ENCODE assay signal across 22 mouse cellular contexts in the genomic region with DNA sequence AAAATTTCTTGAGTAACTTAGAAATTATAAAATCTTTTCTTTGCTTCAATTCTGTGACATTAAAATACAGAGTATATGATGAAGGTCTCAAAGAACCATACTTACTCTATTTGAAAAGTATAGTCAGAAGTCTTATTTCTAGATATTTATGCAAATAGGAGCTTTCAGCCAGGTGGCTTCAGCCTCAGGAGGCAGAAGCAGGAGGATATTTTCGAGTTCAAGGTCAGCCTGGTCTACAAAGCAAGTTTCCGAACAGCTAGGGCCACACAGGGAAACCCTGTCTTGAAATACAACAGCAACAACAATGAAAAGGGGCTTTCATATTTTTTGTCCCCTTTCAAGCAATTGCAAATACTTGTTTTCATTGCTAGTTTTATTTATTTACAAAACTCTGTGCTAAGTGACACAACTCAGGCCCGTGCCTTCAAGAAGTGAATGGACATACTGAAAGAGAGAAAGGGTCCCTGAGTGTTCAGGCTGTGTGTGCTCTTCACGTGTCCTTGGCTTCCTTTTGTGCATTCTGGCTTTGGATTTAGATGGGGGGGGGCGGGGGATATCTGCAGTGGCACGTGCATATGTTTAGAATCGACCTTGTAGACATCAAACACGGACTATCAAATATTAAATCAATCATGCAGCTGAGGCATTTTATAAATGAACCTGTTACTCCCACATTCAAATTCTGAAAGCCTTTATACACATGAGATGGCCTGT. TPM values are rescaled to one million over a fixed set of nuclear protein-coding genes. Genes with fewer than 3 reads are reported as not detected.
DNase-seq lines count a peak whose midpoint lies in the region; ATAC-seq and TF ChIP-seq lines count a peak whose summit lies in the region.
"Had no signal": no experiment of that assay in that cellular context is flagged by ENCODE, and none has a peak within 500 bp of the region (broad histone marks: within the 10 kb centered on the region; RNA-seq: fewer than 3 reads in every experiment).

No protein-coding gene starts in this region.

- no peaks in the 10 kb centered on the region for H3K36me3 ChIP-seq in liver, embryonic 12.5 days
- no peaks in the 10 kb centered on the region for H3K36me3 ChIP-seq in liver, postnatal 0 days (replicated peaks; ENCODE audit: insufficient read depth, low read length)
- no peaks in the 10 kb centered on the region for H3K36me3 ChIP-seq in CH12.LX (replicated peaks in 1 of 2; ENCODE audit: control insufficient read depth in 1 of 2, insufficient read depth in 1 of 2, low read length in 1 of 2)
- H3K36me3 ChIP-seq: embryonic facial prominence, embryonic 12.5 days; embryonic facial prominence, embryonic 15.5 days; G1E; heart, embryonic 10.5 days; heart, embryonic 13.5 days; hindbrain, embryonic 12.5 days; hindbrain, embryonic 15.5 days had no signal

- H3K4me3 ChIP-seq in liver, embryonic 12.5 days = no peak overlapping the region
- no peak overlapping the region for H3K4me3 ChIP-seq in liver, postnatal 0 days (ENCODE audit: low read depth, low read length)
- no peak overlapping the region for H3K4me3 ChIP-seq in CH12.LX (replicated peaks in 1 of 3; ENCODE audit: low read depth in 2 of 3, low read length in 2 of 3, poor library complexity in 1 of 3)
- H3K4me3 ChIP-seq: gastrocnemius, adult 2 months; heart, adult 2 months had no signal

- no peak for TF ChIP-seq CTCF in liver, postnatal 0 days (IDR thresholded peaks at IDR 0.05; ENCODE audit: low read depth)
- TF ChIP-seq CTCF in CH12.LX (conservative IDR thresholded peaks at IDR 0.05 in 1 of 2, IDR thresholded peaks at IDR 0.05 in 1 of 2; ENCODE audit: low read depth in 2 of 2, low read length in 2 of 2) = no peak

- ATAC-seq in liver, embryonic 12.5 days = no peak
- no peak for ATAC-seq in liver, postnatal 0 days
- ATAC-seq: forebrain, postnatal 0 days had no signal

- no peaks in the 10 kb centered on the region for H3K27me3 ChIP-seq in liver, embryonic 12.5 days (replicated peaks)
- H3K27me3 ChIP-seq in liver, postnatal 0 days (ENCODE audit: insufficient read depth, low read length) = no peaks in the 10 kb centered on the region
- H3K27me3 ChIP-seq in CH12.LX (replicated peaks) = no peaks in the 10 kb centered on the region
- H3K27me3 ChIP-seq: embryonic facial prominence, embryonic 12.5 days; embryonic facial prominence, embryonic 15.5 days; hindbrain, embryonic 12.5 days; hindbrain, embryonic 15.5 days had no signal

- DNase-seq in liver, postnatal 0 days = no peak
- peak; percentile 93 for DNase-seq in 3T3-L1 (ENCODE audit: low read depth, low spot score)
- DNase-seq in CH12.LX (ENCODE audit: extremely low read depth) = no peak
- no peak for DNase-seq in gastrocnemius, postnatal 36 days
- DNase-seq in embryo, embryonic 11 days = no peak
- DNase-seq: adrenal gland, postnatal 10 days; adrenal gland, postnatal 36 days; cerebellum, adult 18-20 months; cerebellum, adult 9-10 months; gastrocnemius, adult 2 months; gastrocnemius, postnatal 14 days; heart, adult 2 months; heart, postnatal 14 days had no signal

- peaks cover 37% of the 10 kb centered on the region for H3K4me1 ChIP-seq in liver, embryonic 12.5 days
- peaks cover 17% of the 10 kb centered on the region for H3K4me1 ChIP-seq in liver, postnatal 0 days (ENCODE audit: insufficient read depth)
- peaks cover 6 to 8% of the 10 kb centered on the region in 2 experiments for H3K4me1 ChIP-seq in CH12.LX (ENCODE audit: control insufficient read depth in 1 of 2, insufficient read depth in 2 of 2)

- no peak for TF ChIP-seq EP300 in liver, postnatal 0 days (IDR thresholded peaks at IDR 0.05; ENCODE audit: low read depth)
- no peak for TF ChIP-seq EP300 in CH12.LX (IDR thresholded peaks at IDR 0.05; ENCODE audit: low read length)

- H3K9ac ChIP-seq in liver, embryonic 12.5 days = no peak overlapping the region
- no peak overlapping the region for H3K9ac ChIP-seq in liver, postnatal 0 days (replicated peaks)
- H3K9ac ChIP-seq in CH12.LX (ENCODE audit: insufficient read depth, low read depth) = no peak overlapping the region
- H3K9ac ChIP-seq: embryonic facial prominence, embryonic 12.5 days; embryonic facial prominence, embryonic 15.5 days; forebrain, postnatal 0 days; hindbrain, embryonic 12.5 days had no signal

- no peaks in the 10 kb centered on the region for H3K9me3 ChIP-seq in liver, embryonic 12.5 days (replicated peaks)
- H3K9me3 ChIP-seq in liver, postnatal 0 days (ENCODE audit: low read length) = no peaks in the 10 kb centered on the region
- no peaks in the 10 kb centered on the region for H3K9me3 ChIP-seq in CH12.LX (replicated peaks; ENCODE audit: low read length)
- H3K9me3 ChIP-seq: embryonic facial prominence, embryonic 12.5 days; embryonic facial prominence, embryonic 15.5 days; G1E; heart, embryonic 10.5 days; heart, embryonic 13.5 days; hindbrain, embryonic 12.5 days; hindbrain, embryonic 15.5 days had no signal

- in situ Hi-C loops in CH12.LX (cut with MboI; ENCODE audit: low pct_ligation_motif_present, low pct_unique_long_range_greater_than_20kb, low sequenced_read_pairs) = no loop called here

- TF ChIP-seq POLR2A in CH12.LX (IDR thresholded peaks at IDR 0.05; ENCODE audit: low read depth, low read length) = no peak

- WGBS in liver, embryonic 12.5 days (ENCODE audit: insufficient replicate concordance) = 66% methylated on average over 8 of the region's 8 CpGs
- 73% methylated on average over 8 of the region's 8 CpGs for WGBS in liver, postnatal 0 days (ENCODE audit: insufficient replicate concordance)

- H3K4me2 ChIP-seq in liver, embryonic 12.5 days = peak overlapping the region; percentile 75; the same call in 1 of the 2 replicates
- H3K4me2 ChIP-seq in liver, postnatal 0 days (ENCODE audit: low read depth, low read length) = no peak overlapping the region
- no peak overlapping the region for H3K4me2 ChIP-seq in CH12.LX (ENCODE audit: insufficient read depth, low read depth, poor library complexity, severe bottlenecking)

- no peak overlapping the region for H3K27ac ChIP-seq in liver, embryonic 12.5 days
- H3K27ac ChIP-seq in liver, postnatal 0 days (ENCODE audit: low read depth) = no peak overlapping the region
- H3K27ac ChIP-seq in CH12.LX (ENCODE audit: insufficient read depth, low read depth) = no peak overlapping the region
- H3K27ac ChIP-seq: embryonic facial prominence, embryonic 12.5 days; embryonic facial prominence, embryonic 15.5 days; gastrocnemius, adult 2 months; heart, adult 2 months; heart, embryonic 10.5 days; heart, embryonic 13.5 days; hindbrain, embryonic 12.5 days had no signal

- intact Hi-C loops in gastrocnemius, postnatal 36 days (cut with DNase I) = no loop called here

- dilution Hi-C loops in CH12.LX (cut with MboI; ENCODE audit: extremely low pct_ligation_motif_present, extremely low pct_unique_long_range_greater_than_20kb, low sequenced_read_pairs) = no loop called here

- TF ChIP-seq RAD21 in CH12.LX (IDR thresholded peaks at IDR 0.05; ENCODE audit: low read depth, low read length) = no peak

- H3K79me2 ChIP-seq in CH12.LX (replicated peaks; ENCODE audit: control insufficient read depth, extremely low read depth, insufficient read depth, poor library complexity, severe bottlenecking) = no peaks in the 10 kb centered on the region

TF ChIP-seq in CH12.LX, 34 proteins besides CTCF, POLR2A, EP300 and RAD21:
- TF ChIP-seq RCOR1 (conservative IDR thresholded peaks at IDR 0.05; ENCODE audit: low read depth, low read length) (no peak), JUND (conservative IDR thresholded peaks at IDR 0.05; ENCODE audit: low read depth, low read length) (no peak), BHLHE40 (IDR thresholded peaks at IDR 0.05; ENCODE audit: low read depth, low read length) (0 out of 2 replicates have a peak, but pooled peaks have one; percentile 11), ZKSCAN1 (IDR thresholded peaks at IDR 0.05; ENCODE audit: borderline replicate concordance, low read depth, low read length) (no peak), CHD2 (IDR thresholded peaks at IDR 0.05; ENCODE audit: low read length) (no peak)

RNA-seq across cellular contexts. Expression of gene Cpsf6, which starts 39.9 kb away (rescaled TPM):
- 92.5 and 96.8 TPM in 2 replicates for polyA plus RNA-seq in liver, embryonic 12.5 days (2016; fragmentation: Nextera tagmentation; extraction: Ambion mirVana)
- polyA plus RNA-seq in liver, postnatal 0 days (2015; fragmentation: Nextera tagmentation; extraction: Ambion mirVana) = 34.4 and 38.6 TPM in 2 replicates
- total RNA-seq in CH12.LX (2012; rRNA removed) = 87.6 and 109 TPM in 2 replicates
- total RNA-seq in CH12.LX (2014; rRNA removed) = 114 and 128 TPM in 2 replicates
- 94.2 and 99.5 TPM in 2 replicates for polyA plus RNA-seq in CH12.LX (2012; ENCODE audit: insufficient read length, low read depth)
- 10 to 100 TPM; 18.9 to 20.3 TPM for total RNA-seq in gastrocnemius, postnatal 36 days (2021)
